Mouse (Mus musculus) thymus, adult 2 months (tissue): ENCODE measurements around the gene Iqgap2.

ENCODE experiments used
- CTCF ChIP-seq: fragments of 200-500 bp; IDR thresholded peaks from 2 replicates; pipeline ENCODE4 v1.5.1; 2012; ENCODE audit warnings: mild to moderate bottlenecking, control low read depth, low read length, moderate library complexity, borderline replicate concordance; ENCODE audit not compliant: control insufficient read depth, poor library complexity, insufficient read depth; ENCODE audit errors: extremely low read depth
- POLR2A ChIP-seq: fragments of 200-500 bp; IDR thresholded peaks from 2 replicates; pipeline ENCODE4 v1.6.1; 2012; ENCODE audit warnings: mild to moderate bottlenecking, low read length, control low read depth, moderate library complexity; ENCODE audit not compliant: control insufficient read depth, poor library complexity, insufficient read depth; ENCODE audit errors: extremely low read depth

GRCm38 (mm10) chr13:95685736-95686135, 206.0 kb downstream of the Iqgap2 start:
- TF ChIP-seq CTCF (no peak), POLR2A (no peak)
